Mouse (Mus musculus) liver, embryonic 14.5 days (tissue): ENCODE measurements around the gene Racgap1. TPM values are rescaled to one million over a fixed set of nuclear protein-coding genes. Genes with fewer than 3 reads are reported as not detected.
A peak's percentile ranks its signal among the peaks of the same experiment; 100 is the strongest.

Source experiments
- ATAC-seq: fragments of 200-750 bp; cut with Nextera tagmentation; 2 replicates; pipeline ENCODE4 v1.8.0; 2017; ENCODE audit warnings: moderate number of reproducible peaks, mild to moderate bottlenecking, moderate library complexity; ENCODE audit not compliant: insufficient read depth
- DNase-seq, 3 experiments: peaks; one replicate each; pipeline ENCODE4 v3.0.0-alpha.2; 2012 to 2013; ENCODE audit warnings: low read depth in 3 of 3, low spot score in 3 of 3
- H3K27ac ChIP-seq: fragments of 300-500 bp; sonication (generic); 2 replicates; pipeline ENCODE4 v1.5.1; 2014; ENCODE audit warnings: moderate library complexity, mild to moderate bottlenecking, control low read depth, inconsistent platforms
- H3K27me3 ChIP-seq: fragments of 300-500 bp; sonication (generic); 2 replicates; pipeline ENCODE4 v1.6.1; 2014; ENCODE audit warnings: mild to moderate bottlenecking, low read length, moderate library complexity; ENCODE audit not compliant: control insufficient read depth, insufficient read depth
- H3K36me3 ChIP-seq: fragments of 300-500 bp; sonication (generic); replicated peaks from 2 replicates; pipeline ENCODE4 v1.6.1; 2014; ENCODE audit warnings: low read depth; ENCODE audit not compliant: control insufficient read depth, insufficient read depth
- H3K4me1 ChIP-seq, 2 experiments: fragments of 200-500 bp in 1 of 2; fragments of 300-500 bp in 1 of 2; sonication (generic) in 1 of 2; replicated peaks; 2 replicates each; pipeline ENCODE4 v1.6.1; 2012 to 2014; ENCODE audit warnings: antibody characterized with exemption in 1 of 2, inconsistent platforms in 1 of 2, low read length in 1 of 2; ENCODE audit not compliant: control insufficient read depth in 2 of 2, insufficient read depth in 2 of 2
- H3K4me2 ChIP-seq: fragments of 300-500 bp; sonication (generic); 2 replicates; pipeline ENCODE4 v1.6.1; 2014; ENCODE audit warnings: low read depth, mild to moderate bottlenecking, control low read depth, moderate library complexity
- H3K4me3 ChIP-seq, 2 experiments: fragments of 200-500 bp in 1 of 2; fragments of 300-500 bp in 1 of 2; sonication (generic) in 1 of 2; 2 replicates each; pipeline ENCODE4 v1.5.1; 2012 to 2014; ENCODE audit warnings: low read depth in 2 of 2, low read length in 2 of 2, mild to moderate bottlenecking in 2 of 2, control low read depth in 1 of 2, inconsistent platforms in 1 of 2, moderate library complexity in 1 of 2; ENCODE audit not compliant: insufficient read depth in 1 of 2
- H3K9ac ChIP-seq: fragments of 300-500 bp; sonication (generic); replicated peaks from 2 replicates; pipeline ENCODE4 v1.6.1; 2014; ENCODE audit warnings: mild to moderate bottlenecking, control low read depth, moderate library complexity
- H3K9me3 ChIP-seq: fragments of 300-500 bp; sonication (generic); 2 replicates; pipeline ENCODE4 v1.6.1; 2016; ENCODE audit warnings: low read length, mixed read lengths; ENCODE audit not compliant: control insufficient read depth
- CTCF ChIP-seq: IDR thresholded peaks from 2 replicates; pipeline ENCODE4 v1.5.1; 2016; ENCODE audit warnings: antibody characterized with exemption, low read depth, control low read depth
- EP300 ChIP-seq: IDR thresholded peaks from 2 replicates; pipeline ENCODE4 v1.6.1; 2016; ENCODE audit warnings: antibody characterized with exemption, low read depth
- WGBS: fragments of 180-500 bp; shearing (Covaris S2); extraction: QIAGEN DNeasy Blood & Tissue Kit; methylation state at CpG from one replicate; pipeline ENCODE4 v1.1.7; 2014; ENCODE audit not compliant: insufficient replicate concordance; 5-methylcytosine and 5-hydroxymethylcytosine counted together
- polyA plus RNA-seq, 2 experiments: library from polyadenylated mRNA; depleted of rRNA in 1 of 2; stranded (reverse) in 1 of 2; unstranded in 1 of 2; fragments of >200 nt; fragmentation: Nextera tagmentation in 1 of 2; extraction: Ambion mirVana in 1 of 2; gene quantifications; 2 replicates each; pipeline versions ENCODE4 v1.2.1 to v1.2.3; 2012 to 2014

The Racgap1 gene
- 41.6 and 53.5 TPM in 2 replicates for polyA plus RNA-seq (2012; rRNA removed)
- 51.1 and 55.4 TPM in 2 replicates for polyA plus RNA-seq (2014; fragmentation: Nextera tagmentation; extraction: Ambion mirVana)

DNA sequence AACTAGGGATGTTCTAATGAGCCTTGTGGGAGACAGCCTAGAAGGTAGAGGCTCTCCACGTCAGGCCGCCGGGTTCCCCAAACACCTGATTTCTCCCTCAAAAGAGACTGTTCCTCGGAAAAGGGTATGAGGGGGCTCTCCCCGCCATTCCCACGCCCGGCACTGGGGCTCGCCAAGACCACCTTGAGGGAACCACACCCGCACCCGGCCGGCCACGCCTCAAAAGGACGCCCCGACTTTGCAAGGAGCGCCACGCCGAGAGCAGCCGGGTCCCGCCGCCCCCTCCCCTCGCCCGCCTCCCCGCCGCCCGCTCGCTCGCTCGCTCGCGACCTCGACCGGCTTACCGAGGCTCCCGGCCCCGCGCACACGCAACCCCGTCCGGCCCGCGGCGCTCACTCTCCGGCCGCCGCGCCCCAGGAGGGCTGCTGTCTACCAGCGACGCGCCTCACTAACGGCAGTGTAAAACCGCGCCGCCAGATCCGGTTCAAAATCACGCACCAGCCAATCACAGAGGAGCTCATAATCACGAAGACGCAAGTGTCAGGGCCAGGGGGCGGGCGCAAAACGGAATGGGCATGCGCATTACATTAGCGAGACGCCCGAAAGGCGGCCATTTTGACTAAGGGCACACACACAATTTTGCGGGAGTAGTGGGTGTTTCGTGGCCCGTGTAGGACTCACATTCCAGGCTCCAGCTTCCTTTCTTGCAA, at the start of gene Racgap1:
Racgap1 (minus strand) TSS at position 494 of the 710 bp plus-strand sequence.
- Histone ChIP-seq H3K9ac (peak within 1 kb of the TSS; percentile 97), H3K9me3 (no peaks in the 10 kb centered on the region), H3K27me3 (peaks cover 38% of the 10 kb centered on the region), H3K4me3 (peak within 1 kb of the TSS; percentile 89 to 95), H3K4me1 (peaks cover 31 to 32% of the 10 kb centered on the region in 2 experiments), H3K27ac (peak within 1 kb of the TSS; percentile 71), H3K36me3 (peaks cover 3% of the 10 kb centered on the region; the same call in 1 of the 2 replicates), H3K4me2 (peak within 1 kb of the TSS; percentile 88)
- TF ChIP-seq CTCF (no peak), EP300 (no peak)
- DNase-seq (peak; percentile 96 to 98 (median 97)), ATAC-seq (peak; percentile 98)
- WGBS, result under 1% methylated on average over 62 of the region's 68 CpGs

DNA sequence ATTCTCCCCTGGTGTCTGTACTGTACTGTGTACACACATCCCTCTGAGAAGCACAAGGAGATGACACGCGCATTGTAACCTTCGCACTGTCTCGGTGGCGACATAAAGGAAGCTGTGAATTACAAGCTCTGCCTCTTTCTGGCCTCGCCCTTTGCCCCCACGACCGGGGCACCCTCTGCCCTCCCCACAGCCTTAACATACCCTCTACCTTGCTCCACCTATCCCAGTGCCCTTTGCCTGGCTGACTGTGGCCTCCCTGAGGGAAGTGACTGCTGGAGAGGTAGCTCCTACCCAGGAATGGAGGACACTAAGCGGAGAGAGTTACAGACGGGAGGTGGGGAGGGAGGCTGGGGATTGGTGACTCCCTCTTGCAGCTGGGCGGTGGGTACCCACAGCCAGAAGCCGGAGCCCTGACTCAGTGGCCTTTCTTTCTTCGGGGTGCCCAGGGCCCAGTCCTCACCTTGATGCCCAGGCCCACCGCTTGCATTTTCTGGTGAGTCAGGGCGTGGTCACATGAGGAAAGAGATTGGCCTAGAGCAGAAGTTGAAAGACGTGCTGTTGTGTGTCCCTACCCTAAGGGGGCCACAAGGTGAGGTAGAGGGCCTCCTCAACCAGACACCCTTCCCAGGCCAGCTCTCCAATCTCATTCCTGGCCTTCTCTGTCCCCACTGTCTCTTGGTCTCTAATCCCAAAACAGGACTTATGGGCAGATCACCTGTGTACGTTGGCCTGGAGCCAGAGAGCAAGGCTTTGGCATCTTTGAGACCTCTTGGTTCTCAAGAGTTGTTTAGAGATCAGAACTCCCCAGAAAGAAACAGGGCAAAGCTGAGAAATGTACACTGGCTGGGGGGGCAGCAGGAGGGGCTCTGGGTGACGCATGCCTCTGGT, 49.0 kb upstream of the Racgap1 start:
- ATAC-seq, result no peak
- 67% methylated on average over 18 of the region's 18 CpGs for WGBS

DNA sequence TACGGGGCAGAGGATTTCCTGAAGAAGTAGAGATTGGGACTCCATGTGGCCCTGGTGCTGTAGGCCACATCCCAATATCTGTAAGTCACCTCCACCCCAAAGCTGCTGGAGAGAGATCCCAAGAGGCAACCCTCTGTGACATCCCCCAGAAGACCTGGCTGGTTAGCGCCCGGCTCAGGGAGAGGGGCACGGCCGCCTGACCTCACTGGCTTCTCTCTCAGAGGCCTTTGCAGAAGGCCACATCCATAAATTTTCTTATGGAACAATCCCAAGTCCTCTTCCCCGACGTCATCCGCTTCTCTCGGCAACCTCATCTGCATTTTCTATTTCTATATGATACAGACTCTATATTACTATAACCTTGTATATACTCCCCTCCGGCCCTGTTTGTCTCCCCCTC, 48.3 kb upstream of the Racgap1 start:
- H3K4me2 ChIP-seq, result no peak overlapping the region
- no peaks in the 10 kb centered on the region for H3K9me3 ChIP-seq
- H3K27ac ChIP-seq, result no peak overlapping the region
- 70% methylated on average over 10 of the region's 10 CpGs for WGBS
- no peak overlapping the region for H3K9ac ChIP-seq
- H3K36me3 ChIP-seq, result no peaks in the 10 kb centered on the region
- DNase-seq (no peak), ATAC-seq (no peak)
- H3K4me3 ChIP-seq, result no peak overlapping the region
- peaks cover 3 to 4% of the 10 kb centered on the region in 2 experiments; a peak in 2 of 4 replicates for H3K4me1 ChIP-seq
- TF ChIP-seq EP300 (no peak), CTCF (no peak)
- no peaks in the 10 kb centered on the region for H3K27me3 ChIP-seq

More for the DNA sequence above, 49.0 kb upstream of the Racgap1 start:
- Histone ChIP-seq H3K4me3 (no peak overlapping the region), H3K4me2 (no peak overlapping the region), H3K27ac (no peak overlapping the region), H3K9ac (no peak overlapping the region), H3K9me3 (no peaks in the 10 kb centered on the region), H3K36me3 (no peaks in the 10 kb centered on the region), H3K4me1 (peaks cover 3 to 4% of the 10 kb centered on the region in 2 experiments; a peak in 2 of 4 replicates), H3K27me3 (no peaks in the 10 kb centered on the region)
- no peak for DNase-seq
- no peak for TF ChIP-seq EP300
- TF ChIP-seq CTCF, result no peak

DNA sequence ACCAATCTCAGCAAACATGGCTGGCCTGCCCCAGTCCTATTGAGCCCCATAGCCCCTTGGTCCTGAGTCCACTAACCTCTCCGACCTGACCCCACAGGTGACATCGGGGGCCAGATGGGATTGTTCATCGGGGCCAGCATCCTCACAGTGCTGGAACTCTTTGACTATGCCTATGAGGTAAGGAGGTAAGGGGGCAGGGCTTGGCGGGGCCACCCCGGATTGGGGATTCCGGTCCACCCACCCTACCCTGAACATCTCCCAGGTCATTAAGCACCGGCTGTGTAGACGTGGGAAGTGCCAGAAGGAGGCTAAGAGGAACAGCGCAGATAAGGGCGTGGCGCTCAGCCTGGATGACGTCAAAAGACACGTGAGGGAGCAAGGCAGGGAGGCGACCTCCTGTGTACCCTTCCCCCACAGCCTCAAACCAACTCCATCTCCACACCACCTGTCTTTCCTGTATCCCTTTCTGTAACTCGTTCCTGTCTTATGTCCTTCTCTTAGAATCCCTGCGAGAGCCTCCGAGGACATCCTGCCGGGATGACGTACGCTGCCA, 47.2 kb upstream of the Racgap1 start:
- Histone ChIP-seq H3K9me3 (no peaks in the 10 kb centered on the region), H3K4me1 (peaks cover 3 to 4% of the 10 kb centered on the region in 2 experiments; a peak in 2 of 4 replicates), H3K4me3 (no peak overlapping the region), H3K9ac (no peak overlapping the region), H3K36me3 (no peaks in the 10 kb centered on the region), H3K27me3 (no peaks in the 10 kb centered on the region), H3K27ac (no peak overlapping the region), H3K4me2 (no peak overlapping the region)
- no peak for TF ChIP-seq CTCF
- no peak for TF ChIP-seq EP300
- 37% methylated on average over 20 of the region's 20 CpGs for WGBS
- no peak for ATAC-seq
- DNase-seq, result no peak
